Mouse (Mus musculus) urinary bladder, postnatal 4 days (tissue): ENCODE data around the gene Baiap2l1.

Source experiments
- DNase-seq, 2 experiments: peaks; one replicate each; pipeline ENCODE4 v3.0.0; 2021 to 2022; ENCODE audit warnings: low spot score in 2 of 2

Gene Baiap2l1

GRCm38 (mm10) chr5:144258131-144258611 is 99.7 kb downstream of the Baiap2l1 start:
- no peak for DNase-seq

GRCm38 (mm10) chr5:144257451-144258110 is 100.3 kb downstream of the Baiap2l1 start:
- no peak for DNase-seq

GRCm38 (mm10) chr5:144256888-144257287 is 101.0 kb downstream of the Baiap2l1 start:
- DNase-seq: no peak

GRCm38 (mm10) chr5:144256541-144256870 is 101.4 kb downstream of the Baiap2l1 start:
- no peak for DNase-seq

GRCm38 (mm10) chr5:144255632-144256540 is 102.0 kb downstream of the Baiap2l1 start:
- DNase-seq: peak; percentile 52 to 63

GRCm38 (mm10) chr5:144254811-144255631 is 102.9 kb downstream of the Baiap2l1 start:
- peak; percentile 82 to 85 for DNase-seq

- DNase-seq: peak; percentile 66 to 70
These were observed 103.6 kb downstream of the Baiap2l1 start for GRCm38 (mm10) chr5:144254122-144254810.

GRCm38 (mm10) chr5:144253212-144253611 is 104.7 kb downstream of the Baiap2l1 start:
- no peak for DNase-seq

- no peak for DNase-seq
These were observed 105.9 kb downstream of the Baiap2l1 start for GRCm38 (mm10) chr5:144251876-144252577.

- no peak for DNase-seq
These were observed 108.0 kb downstream of the Baiap2l1 start for GRCm38 (mm10) chr5:144249871-144250270.

GRCm38 (mm10) chr5:144247906-144248585 is 109.9 kb downstream of the Baiap2l1 start:
- no peak for DNase-seq

GRCm38 (mm10) chr5:144247307-144247706 is 110.6 kb downstream of the Baiap2l1 start:
- no peak for DNase-seq

- DNase-seq: no peak
These were observed 111.2 kb downstream of the Baiap2l1 start for GRCm38 (mm10) chr5:144246669-144247068.

- no peak for DNase-seq
These were observed 112.3 kb downstream of the Baiap2l1 start for GRCm38 (mm10) chr5:144245592-144245991.

- DNase-seq: no peak
These were observed 113.9 kb downstream of the Baiap2l1 start, which contains the start of gene Bri3 for GRCm38 (mm10) chr5:144243901-144244487. Gene Bri3, plus strand, starts transcription at chr5:144244437.

- DNase-seq: no peak
These were observed 118.9 kb downstream of the Baiap2l1 start for GRCm38 (mm10) chr5:144238969-144239368.

GRCm38 (mm10) chr5:144234714-144235113 is 123.2 kb downstream of the Baiap2l1 start:
- DNase-seq: no peak

GRCm38 (mm10) chr5:144234222-144234621 is 123.7 kb downstream of the Baiap2l1 start:
- no peak for DNase-seq

- no peak for DNase-seq
These were observed 125.4 kb downstream of the Baiap2l1 start for GRCm38 (mm10) chr5:144232531-144232930.

GRCm38 (mm10) chr5:144231410-144231809 is 126.5 kb downstream of the Baiap2l1 start:
- DNase-seq: no peak
